Mouse (Mus musculus) midbrain, postnatal 0 days (tissue): ENCODE data around the gene Rrp1b. TPM values are rescaled to one million over a fixed set of nuclear protein-coding genes. Genes with fewer than 3 reads are reported as not detected.

Source experiments
- ATAC-seq: fragments of 200-750 bp; cut with Nextera tagmentation; 2 replicates; pipeline ENCODE4 v1.8.0; 2017; ENCODE audit warnings: moderate number of reproducible peaks, mild to moderate bottlenecking, moderate TSS enrichment, moderate library complexity; ENCODE audit not compliant: low FRiP score
- DNase-seq: peaks from one replicate; pipeline ENCODE4 v3.0.0-alpha.2; 2015; ENCODE audit warnings: low spot score
- H3K27ac ChIP-seq: fragments of 300-500 bp; sonication (generic); 2 replicates; pipeline ENCODE4 v1.5.1; 2014; ENCODE audit warnings: low read depth, mild to moderate bottlenecking, low read length, mixed read lengths
- H3K27me3 ChIP-seq: fragments of 300-500 bp; sonication (generic); 2 replicates; pipeline ENCODE4 v1.6.1; 2014; ENCODE audit warnings: low read length, control low read depth, mixed read lengths; ENCODE audit not compliant: insufficient read depth
- H3K36me3 ChIP-seq: fragments of 300-500 bp; sonication (generic); 2 replicates; pipeline ENCODE4 v1.6.1; 2014; ENCODE audit warnings: low read length, control low read depth, mixed read lengths; ENCODE audit not compliant: insufficient read depth
- H3K4me1 ChIP-seq: fragments of 300-500 bp; sonication (generic); 2 replicates; pipeline ENCODE4 v1.6.1; 2014; ENCODE audit warnings: mild to moderate bottlenecking, control low read depth, antibody characterized with exemption, low read length, mixed read lengths; ENCODE audit not compliant: insufficient read depth
- H3K4me2 ChIP-seq: fragments of 300-500 bp; sonication (generic); 2 replicates; pipeline ENCODE4 v1.6.1; 2014; ENCODE audit warnings: low read depth, mild to moderate bottlenecking, low read length, mixed read lengths; ENCODE audit not compliant: poor library complexity, severe bottlenecking
- H3K4me3 ChIP-seq: fragments of 300-500 bp; sonication (generic); 2 replicates; pipeline ENCODE4 v1.5.1; 2014; ENCODE audit warnings: low read depth, mild to moderate bottlenecking, low read length, moderate library complexity
- H3K9ac ChIP-seq: fragments of 300-500 bp; sonication (generic); replicated peaks from 2 replicates; pipeline ENCODE4 v1.6.1; 2014; ENCODE audit warnings: mild to moderate bottlenecking, low read length, moderate library complexity, mixed read lengths; ENCODE audit not compliant: poor library complexity, severe bottlenecking
- H3K9me3 ChIP-seq: fragments of 300-500 bp; sonication (generic); 2 replicates; pipeline ENCODE4 v1.6.1; 2016; ENCODE audit warnings: low read length, control low read depth
- CTCF ChIP-seq: IDR thresholded peaks from 2 replicates; pipeline ENCODE4 v1.5.1; 2016; ENCODE audit warnings: antibody characterized with exemption, mild to moderate bottlenecking
- WGBS: fragments of 180-500 bp; shearing (Covaris S2); extraction: QIAGEN DNeasy Blood & Tissue Kit; methylation state at CpG from one replicate; pipeline ENCODE4 v1.1.7; 2014; 5-methylcytosine and 5-hydroxymethylcytosine counted together
- polyA plus RNA-seq: library from polyadenylated mRNA; unstranded; fragments of >200 nt; fragmentation: Nextera tagmentation; extraction: Ambion mirVana; gene quantifications from 2 replicates; pipeline ENCODE4 v1.2.1, GENCODE M21; 2015
- total RNA-seq: library from RNA; depleted of rRNA; stranded (reverse); fragments of >200 nt; gene quantifications from 2 replicates; pipeline ENCODE4 v1.2.3, GENCODE M21; 2014

The Rrp1b gene
- total and polyA plus RNA-seq, 2 experiments from 2014 or later: 38.5 to 40.3 TPM

DNA sequence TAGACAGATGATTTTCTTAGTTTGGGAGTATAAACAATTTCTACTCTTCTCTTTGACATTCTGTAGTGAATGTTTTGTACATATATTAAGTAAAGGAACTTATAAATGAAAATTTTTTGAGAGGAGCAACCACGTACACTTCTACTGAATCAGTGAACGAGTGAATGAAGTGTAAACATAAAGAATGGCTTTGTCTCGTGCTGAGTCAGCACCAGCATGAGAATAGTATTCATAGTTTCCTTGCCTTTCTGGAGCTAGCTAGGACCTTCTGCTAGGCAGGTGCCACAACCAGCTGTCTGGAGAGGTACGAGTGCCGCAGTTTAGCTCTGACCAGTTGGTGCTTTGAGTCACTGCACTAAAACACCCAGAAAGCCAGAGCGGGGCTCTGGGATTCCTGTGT, 14.7 kb downstream of the Rrp1b start:
- no peak for ATAC-seq
- no peak overlapping the region for H3K4me3 ChIP-seq
- no peaks in the 10 kb centered on the region for H3K27me3 ChIP-seq
- no peaks in the 10 kb centered on the region for H3K9me3 ChIP-seq
- peaks cover 38% of the 10 kb centered on the region for H3K36me3 ChIP-seq
- H3K9ac ChIP-seq: no peak overlapping the region
- 93% methylated on average over 6 of the region's 6 CpGs for WGBS
- TF ChIP-seq CTCF: no peak
- DNase-seq: no peak
- H3K4me1 ChIP-seq: no peaks in the 10 kb centered on the region
- H3K4me2 ChIP-seq: no peak overlapping the region
- H3K27ac ChIP-seq: no peak overlapping the region

- H3K9me3 ChIP-seq: no peaks in the 10 kb centered on the region
- TF ChIP-seq CTCF: no peak
- no peak overlapping the region for H3K27ac ChIP-seq
- no peak overlapping the region for H3K4me2 ChIP-seq
- H3K36me3 ChIP-seq: peaks cover 57% of the 10 kb centered on the region
- no peaks in the 10 kb centered on the region for H3K27me3 ChIP-seq
- ATAC-seq: no peak
- H3K4me3 ChIP-seq: no peak overlapping the region
- WGBS: 74% methylated on average over 5 of the region's 5 CpGs
- peak; percentile 38 for DNase-seq
- H3K4me1 ChIP-seq: no peaks in the 10 kb centered on the region
- no peak overlapping the region for H3K9ac ChIP-seq
These were observed 16.6 kb downstream of the Rrp1b start for GRCm38 (mm10) chr17:32052237-32053080.

GRCm38 (mm10) chr17:32053677-32054076, 17.8 kb downstream of the Rrp1b start:
- no peak for TF ChIP-seq CTCF
- Histone ChIP-seq H3K36me3 (peaks cover 69% of the 10 kb centered on the region), H3K4me3 (no peak overlapping the region), H3K4me1 (no peaks in the 10 kb centered on the region), H3K9me3 (no peaks in the 10 kb centered on the region), H3K4me2 (no peak overlapping the region), H3K27me3 (no peaks in the 10 kb centered on the region), H3K9ac (no peak overlapping the region), H3K27ac (no peak overlapping the region)
- ATAC-seq (no peak), DNase-seq (no peak)
- 95% methylated on average over 5 of the region's 5 CpGs for WGBS

- WGBS: 89% methylated on average over 2 of the region's 2 CpGs
- no peak for TF ChIP-seq CTCF
- no peak overlapping the region for H3K27ac ChIP-seq
These were observed 21.9 kb downstream of the Rrp1b start for GRCm38 (mm10) chr17:32057843-32058242.

DNA sequence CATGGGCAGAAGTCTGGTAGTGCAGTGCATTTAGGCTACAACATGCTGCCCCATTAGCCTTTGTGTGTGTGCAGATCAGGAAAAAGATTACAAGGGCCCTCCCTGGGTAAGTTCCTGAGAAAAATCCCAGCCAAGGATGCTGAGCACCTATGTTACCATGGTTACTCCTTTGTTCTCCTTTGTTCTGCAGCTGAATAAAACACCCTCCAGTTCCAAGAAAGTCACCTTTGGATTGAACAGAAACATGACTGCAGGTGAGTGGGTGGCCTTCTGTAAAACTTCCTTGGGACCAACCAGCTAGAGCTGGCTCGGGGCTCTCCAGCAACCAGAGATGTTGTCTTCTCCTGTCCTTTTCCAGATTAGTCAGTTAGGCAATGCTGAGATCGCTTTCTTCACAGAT, 23.2 kb downstream of the Rrp1b start:
- no peak overlapping the region for H3K27ac ChIP-seq
- peaks cover 70% of the 10 kb centered on the region for H3K36me3 ChIP-seq
- no peak overlapping the region for H3K9ac ChIP-seq
- ATAC-seq: no peak
- no peak overlapping the region for H3K4me2 ChIP-seq
- H3K4me1 ChIP-seq: no peaks in the 10 kb centered on the region
- DNase-seq: no peak
- no peak overlapping the region for H3K4me3 ChIP-seq
- no peaks in the 10 kb centered on the region for H3K27me3 ChIP-seq
- WGBS: 79% methylated on average over 2 of the region's 2 CpGs
- TF ChIP-seq CTCF: no peak
- no peaks in the 10 kb centered on the region for H3K9me3 ChIP-seq

More at GRCm38 (mm10) chr17:32057843-32058242, 21.9 kb downstream of the Rrp1b start:
- Histone ChIP-seq H3K4me3 (no peak overlapping the region), H3K4me1 (no peaks in the 10 kb centered on the region), H3K9ac (no peak overlapping the region), H3K4me2 (no peak overlapping the region), H3K9me3 (no peaks in the 10 kb centered on the region), H3K27me3 (no peaks in the 10 kb centered on the region), H3K36me3 (peaks cover 73% of the 10 kb centered on the region)
- no peak for DNase-seq
- no peak for ATAC-seq

GRCm38 (mm10) chr17:32061219-32061618, 25.3 kb downstream of the Rrp1b start:
- no peak for TF ChIP-seq CTCF
- H3K4me1 ChIP-seq: no peaks in the 10 kb centered on the region
- H3K4me2 ChIP-seq: no peak overlapping the region
- DNase-seq (no peak), ATAC-seq (no peak)
- no peak overlapping the region for H3K27ac ChIP-seq
- H3K9ac ChIP-seq: no peak overlapping the region
- H3K36me3 ChIP-seq: peaks cover 51% of the 10 kb centered on the region
- H3K27me3 ChIP-seq: no peaks in the 10 kb centered on the region
- H3K9me3 ChIP-seq: no peaks in the 10 kb centered on the region
- 95% methylated on average over 14 of the region's 14 CpGs for WGBS
- no peak overlapping the region for H3K4me3 ChIP-seq
